Mouse (Mus musculus) E14TG2a.4 (cell line): ENCODE data around the gene Atp10b.

ENCODE experiments used
- H3K27me3 ChIP-seq: 2 replicates; pipeline ENCODE4 v1.6.1; 2014; ENCODE audit warnings: low read length, control low read depth; ENCODE audit not compliant: insufficient read depth
- H3K36me3 ChIP-seq: 2 replicates; pipeline ENCODE4 v1.6.1; 2014; ENCODE audit warnings: low read length, control low read depth; ENCODE audit not compliant: insufficient read depth
- H3K4me1 ChIP-seq: replicated peaks from 2 replicates; pipeline ENCODE4 v1.6.1; 2014; ENCODE audit warnings: low read depth, low read length, control low read depth
- H3K4me3 ChIP-seq: replicated peaks from 2 replicates; pipeline ENCODE4 v1.5.1; 2014; ENCODE audit warnings: mild to moderate bottlenecking, low read length
- H3K9me3 ChIP-seq: 2 replicates; pipeline ENCODE4 v1.6.1; 2014; ENCODE audit warnings: low read length, control low read depth
- CTCF ChIP-seq: conservative IDR thresholded peaks from 2 replicates; pipeline ENCODE4 v1.5.1; 2014; ENCODE audit warnings: low read length
- NANOG ChIP-seq: IDR thresholded peaks from 2 replicates; pipeline ENCODE4 v1.6.1; 2014; ENCODE audit warnings: borderline replicate concordance, low read length, mixed read lengths
- POU5F1 ChIP-seq: IDR thresholded peaks from 2 replicates; pipeline ENCODE4 v1.6.1; 2014; ENCODE audit warnings: low read length, borderline replicate concordance

The Atp10b gene

DNA sequence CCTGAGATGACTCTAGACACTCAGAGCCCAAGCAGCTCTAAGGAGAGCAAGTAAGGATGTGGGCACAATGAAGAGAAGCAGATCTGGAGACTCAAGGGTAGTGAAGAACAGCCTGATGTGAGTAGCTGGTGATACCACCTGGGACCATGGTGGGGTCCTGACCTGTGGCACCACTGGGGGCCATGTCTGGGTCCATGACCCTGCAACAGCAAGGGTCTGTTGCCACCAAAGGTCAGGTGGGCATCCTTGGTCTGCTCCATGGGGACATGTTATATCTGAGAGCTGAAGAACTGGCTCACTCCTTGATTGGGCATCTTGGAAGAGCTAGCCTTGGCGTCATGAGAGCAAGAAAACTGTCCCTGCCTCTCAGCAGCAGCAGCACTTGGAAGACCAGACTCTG lies 64.1 kb downstream of the Atp10b start:
- peaks cover 12% of the 10 kb centered on the region; the same call in 1 of the 2 replicates for H3K9me3 ChIP-seq
- H3K4me1 ChIP-seq, result no peaks in the 10 kb centered on the region
- no peaks in the 10 kb centered on the region for H3K27me3 ChIP-seq
- no peaks in the 10 kb centered on the region for H3K36me3 ChIP-seq
- TF ChIP-seq NANOG (no peak), POU5F1 (no peak), CTCF (no peak)
- no peak overlapping the region for H3K4me3 ChIP-seq

DNA sequence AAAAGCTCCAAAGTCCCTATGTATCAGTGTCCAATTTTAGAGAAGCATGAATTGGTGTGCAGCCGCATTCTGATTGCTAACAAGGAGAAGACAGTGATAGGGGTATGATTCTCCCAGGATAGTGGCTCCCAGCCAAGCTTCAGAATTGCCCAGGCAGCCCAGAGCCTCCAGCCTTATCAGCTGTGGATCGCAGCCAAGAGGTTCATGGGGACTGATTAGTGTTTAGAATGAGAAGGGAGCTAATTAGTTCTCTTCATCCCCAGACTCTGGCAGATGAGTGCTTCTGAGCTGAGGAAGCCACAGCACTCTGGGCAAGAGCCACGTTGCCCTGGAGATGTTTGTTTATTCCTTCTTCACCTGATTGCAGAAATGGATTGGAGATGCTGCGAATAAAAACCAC lies 67.3 kb downstream of the Atp10b start:
- Histone ChIP-seq H3K9me3 (peaks cover 12% of the 10 kb centered on the region; the same call in 1 of the 2 replicates), H3K27me3 (no peaks in the 10 kb centered on the region), H3K4me3 (no peak overlapping the region), H3K4me1 (no peaks in the 10 kb centered on the region), H3K36me3 (no peaks in the 10 kb centered on the region)
- TF ChIP-seq CTCF (no peak), NANOG (no peak), POU5F1 (no peak)

DNA sequence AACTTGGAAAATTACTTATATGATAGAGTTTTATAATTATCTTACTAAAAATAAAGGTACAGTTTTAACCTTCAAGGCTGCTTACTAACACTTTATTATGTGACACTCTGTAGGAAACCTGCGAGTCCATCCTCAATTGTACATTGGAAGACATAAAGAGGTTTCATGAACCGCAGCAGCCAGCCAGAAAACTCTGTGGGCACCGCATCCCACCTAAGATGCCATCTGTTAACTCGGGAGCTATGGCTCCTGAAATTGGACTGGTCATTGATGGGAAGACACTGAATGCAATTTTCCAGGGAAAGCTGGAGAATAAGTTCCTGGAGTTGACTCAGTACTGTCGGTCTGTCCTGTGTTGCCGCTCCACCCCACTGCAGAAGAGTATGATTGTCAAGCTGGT lies 80.6 kb downstream of the Atp10b start:
- H3K36me3 ChIP-seq, result no peaks in the 10 kb centered on the region
- no peaks in the 10 kb centered on the region for H3K27me3 ChIP-seq
- TF ChIP-seq POU5F1, result no peak
- no peak for TF ChIP-seq CTCF
- no peak for TF ChIP-seq NANOG
- H3K4me3 ChIP-seq, result no peak overlapping the region
- H3K4me1 ChIP-seq, result no peaks in the 10 kb centered on the region
- no peaks in the 10 kb centered on the region for H3K9me3 ChIP-seq

DNA sequence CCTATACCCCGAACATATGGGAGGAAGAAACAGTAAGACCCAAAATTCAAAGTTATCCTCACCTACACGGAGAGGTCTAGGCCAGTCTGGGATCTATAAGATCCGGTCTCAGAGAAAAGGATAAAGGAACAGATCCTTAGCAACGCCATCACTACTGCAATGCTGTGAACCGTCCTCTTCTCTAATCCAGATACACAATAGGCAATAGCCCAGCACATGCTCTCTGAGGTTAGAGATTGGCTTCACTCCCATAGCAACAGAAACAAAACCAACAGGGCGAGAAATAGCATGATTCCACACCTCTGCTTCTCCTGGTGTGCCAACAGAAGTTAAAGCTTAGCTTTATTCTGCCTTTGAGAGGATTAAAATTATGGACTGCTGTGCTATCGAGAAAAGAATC lies 82.4 kb downstream of the Atp10b start:
- TF ChIP-seq CTCF (no peak), POU5F1 (no peak), NANOG (no peak)
- no peaks in the 10 kb centered on the region for H3K9me3 ChIP-seq
- no peak overlapping the region for H3K4me3 ChIP-seq
- H3K27me3 ChIP-seq, result no peaks in the 10 kb centered on the region
- no peaks in the 10 kb centered on the region for H3K36me3 ChIP-seq
- H3K4me1 ChIP-seq, result no peaks in the 10 kb centered on the region

DNA sequence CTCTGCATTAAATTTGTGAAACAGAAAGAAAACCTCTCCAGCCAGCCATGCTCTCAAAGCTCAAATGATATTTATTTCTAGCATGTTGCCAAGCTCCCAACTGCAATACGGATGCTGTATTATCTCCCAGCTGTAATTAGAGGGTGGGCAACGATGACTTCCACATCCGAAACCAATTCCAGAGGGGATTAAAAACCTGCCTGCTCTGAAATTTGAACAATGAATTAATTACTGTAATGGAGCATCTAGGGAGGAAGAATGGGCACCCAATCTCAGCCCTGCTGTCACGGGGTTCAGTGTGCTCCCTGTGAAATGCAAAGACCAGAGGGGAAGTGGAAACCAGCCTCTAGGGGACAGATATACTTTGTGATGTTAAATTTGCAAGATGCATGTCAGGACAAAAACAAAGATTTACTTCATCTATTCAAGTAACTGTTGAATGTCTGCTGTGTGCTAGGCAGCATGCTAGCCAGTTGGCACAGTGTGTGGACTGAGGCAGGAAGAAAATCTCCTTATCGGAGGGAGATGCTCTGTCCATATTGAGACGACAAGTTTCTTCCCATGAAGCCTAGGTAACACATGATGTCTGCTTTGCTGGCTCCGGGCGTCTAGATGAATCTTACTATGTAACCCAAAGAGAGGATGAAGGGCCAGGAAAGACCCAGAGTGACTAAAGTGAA lies 86.8 kb downstream of the Atp10b start:
- no peaks in the 10 kb centered on the region for H3K36me3 ChIP-seq
- H3K27me3 ChIP-seq, result no peaks in the 10 kb centered on the region
- no peak overlapping the region for H3K4me3 ChIP-seq
- TF ChIP-seq NANOG (no peak), POU5F1 (no peak), CTCF (no peak)
- H3K9me3 ChIP-seq, result no peaks in the 10 kb centered on the region
- H3K4me1 ChIP-seq, result no peaks in the 10 kb centered on the region

DNA sequence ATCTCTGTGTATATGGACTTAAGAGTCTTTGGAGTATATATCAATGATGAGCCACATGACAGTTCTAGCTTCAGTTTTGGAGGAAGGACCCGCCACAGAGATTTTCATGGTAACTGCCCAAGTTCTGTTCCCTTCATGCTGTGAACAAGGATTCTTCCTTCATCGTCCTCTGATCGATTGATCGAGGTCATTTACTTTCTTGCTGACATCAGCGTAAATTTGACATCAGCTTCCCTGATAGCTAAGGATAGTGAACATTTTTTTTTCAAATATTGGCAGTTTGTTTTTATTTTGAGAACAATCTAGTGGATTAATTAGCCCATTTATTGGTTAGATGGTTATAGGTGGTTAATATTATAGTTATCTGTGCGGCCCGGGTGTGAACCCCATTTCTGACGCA lies 90.1 kb downstream of the Atp10b start:
- no peaks in the 10 kb centered on the region for H3K4me1 ChIP-seq
- H3K27me3 ChIP-seq, result no peaks in the 10 kb centered on the region
- H3K4me3 ChIP-seq, result no peak overlapping the region
- H3K36me3 ChIP-seq, result no peaks in the 10 kb centered on the region
- TF ChIP-seq NANOG, result no peak
- TF ChIP-seq POU5F1, result no peak
- no peak for TF ChIP-seq CTCF
- H3K9me3 ChIP-seq, result no peaks in the 10 kb centered on the region

DNA sequence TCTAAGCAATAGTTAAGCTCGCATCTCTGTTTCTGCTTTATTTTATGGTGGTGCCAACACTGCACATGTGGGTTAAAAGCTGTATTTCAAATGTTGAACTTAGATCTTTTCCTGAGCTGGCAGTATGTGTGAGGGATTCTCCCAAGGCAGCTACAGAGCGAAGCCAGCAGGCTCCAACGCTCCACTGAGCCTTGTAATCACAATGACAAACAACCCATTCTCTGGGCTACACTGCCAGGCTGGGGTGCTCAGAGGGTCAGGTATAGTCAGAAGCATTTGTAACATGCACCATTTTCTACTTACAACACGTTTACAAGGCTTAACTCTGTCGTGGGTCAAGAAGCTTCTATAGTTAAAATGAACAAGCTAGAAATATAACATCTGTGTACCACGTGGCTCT lies 103.4 kb downstream of the Atp10b start:
- Histone ChIP-seq H3K27me3 (no peaks in the 10 kb centered on the region), H3K4me3 (no peak overlapping the region), H3K4me1 (no peaks in the 10 kb centered on the region), H3K9me3 (no peaks in the 10 kb centered on the region), H3K36me3 (no peaks in the 10 kb centered on the region)
- TF ChIP-seq CTCF (no peak), POU5F1 (no peak), NANOG (no peak)

DNA sequence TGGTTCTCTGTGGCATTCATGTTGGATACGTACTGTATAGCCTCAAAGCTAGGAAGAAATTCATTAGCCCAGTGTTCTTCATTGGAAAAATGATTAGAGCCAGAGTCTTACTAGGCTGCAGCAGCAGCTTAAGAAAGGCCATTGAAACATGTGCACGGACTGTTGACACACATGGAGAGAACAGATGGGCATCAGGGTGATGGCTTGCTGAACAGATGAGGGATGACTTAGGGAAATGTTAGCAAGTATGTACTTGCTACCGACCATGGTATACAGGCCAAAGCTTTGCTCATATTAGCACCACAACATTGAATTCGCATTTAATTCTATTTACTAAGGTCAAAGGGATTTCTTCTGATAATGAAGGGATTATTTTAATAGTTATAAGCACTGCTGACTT lies 105.6 kb downstream of the Atp10b start:
- H3K4me3 ChIP-seq, result no peak overlapping the region
- H3K27me3 ChIP-seq, result no peaks in the 10 kb centered on the region
- no peaks in the 10 kb centered on the region for H3K4me1 ChIP-seq
- no peaks in the 10 kb centered on the region for H3K9me3 ChIP-seq
- H3K36me3 ChIP-seq, result no peaks in the 10 kb centered on the region
- TF ChIP-seq POU5F1 (no peak), NANOG (no peak), CTCF (no peak)

DNA sequence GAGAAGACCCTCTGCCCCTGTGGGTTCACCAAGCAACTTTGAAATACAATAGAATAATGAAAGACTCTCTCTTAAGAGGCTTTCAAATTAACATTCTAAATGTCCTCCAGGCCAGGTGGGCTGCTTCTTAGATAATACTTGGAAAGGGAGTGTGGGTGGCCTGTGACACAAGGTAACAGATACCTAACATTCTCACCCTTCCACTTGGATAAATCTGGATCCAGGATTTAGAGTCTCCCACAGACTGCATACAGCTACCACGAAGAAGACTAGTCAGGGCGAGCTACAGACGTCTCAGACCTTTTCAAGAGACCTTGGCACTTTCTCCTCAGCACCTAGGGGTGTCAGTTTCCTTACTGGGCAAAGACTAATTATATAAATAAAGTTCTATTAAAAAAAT lies 107.6 kb downstream of the Atp10b start:
- no peaks in the 10 kb centered on the region for H3K4me1 ChIP-seq
- H3K4me3 ChIP-seq, result no peak overlapping the region
- no peaks in the 10 kb centered on the region for H3K9me3 ChIP-seq
- TF ChIP-seq NANOG (no peak), POU5F1 (no peak)
- H3K27me3 ChIP-seq, result no peaks in the 10 kb centered on the region
- no peaks in the 10 kb centered on the region for H3K36me3 ChIP-seq
